Mouse (Mus musculus): ENCODE data around the gene Acrbp. TPM values are rescaled to one million over a fixed set of nuclear protein-coding genes. Genes with fewer than 3 reads are reported as not detected.

The Acrbp gene
- polyA plus RNA-seq, 1 experiment = 34.4 TPM

DNA sequence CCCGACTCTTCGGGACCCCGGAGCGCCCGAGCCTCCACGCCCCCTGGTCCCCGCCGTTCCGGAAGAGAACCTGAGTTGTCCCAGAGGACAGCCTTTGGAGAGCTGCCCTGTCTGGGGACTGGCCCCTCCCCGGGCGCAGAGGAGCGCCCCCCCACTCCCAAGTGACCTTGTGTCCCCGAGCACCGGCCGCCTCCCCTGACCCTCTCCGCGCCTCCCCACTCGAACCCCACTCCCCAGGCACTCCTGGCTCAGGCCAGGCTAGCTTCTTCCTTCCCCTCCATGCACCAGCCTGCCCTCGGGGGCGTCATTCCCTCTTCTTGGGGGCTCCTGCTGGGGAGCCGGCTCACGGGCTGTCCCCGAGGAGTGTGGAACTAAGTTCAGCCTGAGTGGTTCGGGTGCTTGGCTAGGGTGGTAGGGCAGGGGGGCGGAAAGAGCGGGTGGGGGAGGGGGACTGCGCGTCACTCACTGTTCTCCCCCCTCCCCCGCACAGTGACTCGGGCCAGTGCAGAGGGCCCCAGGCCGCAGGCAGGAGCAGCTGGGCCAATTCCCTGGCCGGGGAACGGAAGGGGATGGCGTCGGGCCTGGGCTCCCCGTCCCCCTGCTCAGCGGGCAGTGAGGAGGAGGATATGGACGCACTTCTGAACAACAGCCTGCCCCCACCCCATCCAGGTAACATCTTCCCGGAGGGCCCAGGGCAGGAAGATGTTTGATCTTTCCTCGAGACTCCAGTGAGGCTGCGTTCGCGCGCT is 47.3 kb downstream of the Acrbp start:
- TF ChIP-seq POLR2A (IDR thresholded peaks at IDR 0.05; ENCODE audit: low read depth, low read length) (no peak; the same call in 1 of the 2 replicates), CTCF (IDR thresholded peaks at IDR 0.05; ENCODE audit: extremely low read depth, insufficient read depth, insufficient read length, insufficient replicate concordance) (no peak)
- WGBS = 0% methylated on average over 37 of the region's 44 CpGs
- Histone ChIP-seq H3K4me3 (ENCODE audit: extremely low read depth, insufficient read depth, insufficient read length) (peak overlapping the region; percentile 94), H3K27ac (ENCODE audit: insufficient read depth, low read length) (peak overlapping the region; percentile 95), H3K4me1 (ENCODE audit: control insufficient read depth, insufficient read depth, insufficient read length) (peaks cover 24% of the 10 kb centered on the region), H3K36me3 (ENCODE audit: control insufficient read depth, insufficient read depth, low read length) (peaks cover 19% of the 10 kb centered on the region), H3K27me3 (ENCODE audit: control insufficient read depth, insufficient read depth, low read length) (no peaks in the 10 kb centered on the region)
- peak in 1 of 2 experiments; percentile 65 for DNase-seq (ENCODE audit: low read depth in 1 of 2, low spot score in 2 of 2)

DNA sequence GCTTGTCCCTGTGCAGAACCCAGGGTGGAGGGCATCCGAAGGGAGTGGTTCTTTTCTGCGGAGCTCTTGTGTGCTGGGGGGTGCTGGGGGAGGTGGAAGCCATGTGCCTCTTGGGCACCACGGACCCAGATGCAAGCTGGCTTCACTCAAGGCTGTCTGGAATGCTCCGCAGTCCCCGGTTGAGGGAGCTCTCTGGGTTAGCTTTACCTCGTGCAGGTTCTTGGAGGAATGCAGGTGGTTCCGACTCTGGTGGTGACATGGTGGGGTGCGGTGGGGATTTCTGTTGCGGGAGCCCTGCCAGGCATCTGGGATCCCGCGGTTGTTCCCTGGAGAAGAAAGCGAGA is 47.8 kb downstream of the Acrbp start:
- Histone ChIP-seq H3K4me3 (ENCODE audit: extremely low read depth, insufficient read depth, insufficient read length) (peak overlapping the region; percentile 94), H3K27me3 (ENCODE audit: control insufficient read depth, insufficient read depth, low read length) (no peaks in the 10 kb centered on the region), H3K27ac (ENCODE audit: insufficient read depth, low read length) (peak overlapping the region; percentile 95), H3K4me1 (ENCODE audit: control insufficient read depth, insufficient read depth, insufficient read length) (peaks cover 23% of the 10 kb centered on the region), H3K36me3 (ENCODE audit: control insufficient read depth, insufficient read depth, low read length) (peaks cover 24% of the 10 kb centered on the region)
- WGBS = 1% methylated on average over 12 of the region's 12 CpGs
- TF ChIP-seq CTCF (IDR thresholded peaks at IDR 0.05; ENCODE audit: extremely low read depth, insufficient read depth, insufficient read length, insufficient replicate concordance) = no peak
- TF ChIP-seq POLR2A (IDR thresholded peaks at IDR 0.05; ENCODE audit: low read depth, low read length) = no peak
- peak in 1 of 2 experiments; percentile 21 for DNase-seq (ENCODE audit: low read depth in 1 of 2, low spot score in 2 of 2)

DNA sequence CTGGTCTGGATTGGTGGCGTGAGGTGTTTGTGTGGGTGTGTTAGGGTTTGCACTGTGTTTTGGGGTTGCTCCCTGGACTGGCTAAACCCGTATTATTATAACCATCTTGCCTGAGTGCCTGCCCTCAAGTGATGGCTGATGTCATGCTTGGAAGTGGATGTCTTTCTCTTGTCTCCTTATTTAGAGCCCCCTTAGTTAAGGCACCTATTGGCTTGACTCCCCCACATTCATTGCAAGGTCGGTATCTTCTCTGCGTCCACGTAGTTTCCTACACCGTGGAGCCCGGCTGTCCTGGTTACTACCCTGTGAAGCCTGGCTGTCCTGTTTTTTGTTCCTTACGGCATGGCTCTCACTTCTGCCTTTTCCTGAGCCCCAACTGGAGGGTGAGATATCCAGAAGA is 48.5 kb downstream of the Acrbp start:
- H3K27ac ChIP-seq (ENCODE audit: insufficient read depth, low read length) = peak overlapping the region; percentile 95
- WGBS = 47% methylated on average over 8 of the region's 8 CpGs

DNA sequence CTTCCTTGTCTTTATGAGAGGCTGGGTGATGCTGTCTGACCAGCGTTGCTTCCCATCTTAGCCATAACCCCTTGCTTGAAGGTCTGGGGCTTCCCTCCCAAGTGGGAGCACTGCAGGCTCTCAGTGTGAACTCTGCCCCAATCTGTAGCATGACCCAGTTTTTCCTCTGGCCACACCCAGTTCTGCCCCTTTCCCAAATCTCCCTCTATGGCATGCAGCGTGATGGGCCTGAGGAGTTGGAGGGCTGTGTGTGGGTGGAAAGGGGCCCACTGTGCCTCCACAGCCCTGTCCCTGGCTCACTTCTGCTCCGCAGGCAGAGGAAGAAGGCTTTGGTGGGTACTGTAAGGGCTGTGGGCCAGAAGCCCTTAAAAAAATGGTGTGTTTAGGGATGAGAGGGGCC is 49.0 kb downstream of the Acrbp start:
- peak overlapping the region; percentile 23; the same call in 1 of the 2 replicates for H3K4me3 ChIP-seq (ENCODE audit: extremely low read depth, insufficient read depth, insufficient read length)
- no peak for DNase-seq (ENCODE audit: low read depth in 1 of 2, low spot score in 2 of 2)
- H3K27me3 ChIP-seq (ENCODE audit: control insufficient read depth, insufficient read depth, low read length) = no peaks in the 10 kb centered on the region
- 43% methylated on average over 3 of the region's 3 CpGs for WGBS
- H3K27ac ChIP-seq (ENCODE audit: insufficient read depth, low read length) = peak overlapping the region; percentile 95
- peaks cover 19% of the 10 kb centered on the region for H3K4me1 ChIP-seq (ENCODE audit: control insufficient read depth, insufficient read depth, insufficient read length)
- no peak for TF ChIP-seq POLR2A (IDR thresholded peaks at IDR 0.05; ENCODE audit: low read depth, low read length)
- TF ChIP-seq CTCF (IDR thresholded peaks at IDR 0.05; ENCODE audit: extremely low read depth, insufficient read depth, insufficient read length, insufficient replicate concordance) = no peak
- peaks cover 32% of the 10 kb centered on the region for H3K36me3 ChIP-seq (ENCODE audit: control insufficient read depth, insufficient read depth, low read length)

More for the DNA sequence above, 48.5 kb downstream of the Acrbp start:
- H3K4me1 ChIP-seq (ENCODE audit: control insufficient read depth, insufficient read depth, insufficient read length) = peaks cover 19% of the 10 kb centered on the region
- peaks cover 31% of the 10 kb centered on the region for H3K36me3 ChIP-seq (ENCODE audit: control insufficient read depth, insufficient read depth, low read length)
- peak overlapping the region; percentile 94; the same call in 1 of the 2 replicates for H3K4me3 ChIP-seq (ENCODE audit: extremely low read depth, insufficient read depth, insufficient read length)
- no peak for DNase-seq (ENCODE audit: low read depth in 1 of 2, low spot score in 2 of 2)
- TF ChIP-seq POLR2A (IDR thresholded peaks at IDR 0.05; ENCODE audit: low read depth, low read length) (no peak), CTCF (IDR thresholded peaks at IDR 0.05; ENCODE audit: extremely low read depth, insufficient read depth, insufficient read length, insufficient replicate concordance) (no peak)
- no peaks in the 10 kb centered on the region for H3K27me3 ChIP-seq (ENCODE audit: control insufficient read depth, insufficient read depth, low read length)

DNA sequence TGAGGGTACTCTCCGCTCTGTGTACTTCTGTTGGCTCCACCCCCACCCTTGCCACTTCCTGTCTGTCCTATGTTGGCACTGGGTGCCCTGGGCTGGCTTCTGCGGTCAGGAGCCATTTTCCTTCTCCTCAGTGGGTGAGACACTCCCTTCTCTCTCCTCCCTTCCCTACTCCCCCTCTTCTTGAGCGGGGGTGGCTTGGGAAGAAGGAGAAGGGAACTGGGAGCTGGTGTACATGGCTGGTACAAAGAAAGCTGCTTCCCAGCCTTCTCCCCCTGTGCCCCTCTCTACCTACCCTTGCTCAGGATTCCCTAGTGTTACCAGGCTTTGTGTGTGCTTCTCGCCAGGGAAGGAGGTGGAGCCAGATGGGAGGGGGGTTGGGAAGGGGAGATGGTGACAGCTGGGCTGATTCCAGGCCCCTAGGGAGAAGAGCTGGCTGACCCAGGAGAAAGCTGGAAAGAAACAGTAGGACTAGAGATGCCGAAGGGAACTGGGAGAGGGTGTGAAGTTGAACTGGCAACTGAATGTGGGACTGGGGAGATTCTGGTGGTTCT is 50.0 kb downstream of the Acrbp start:
- Histone ChIP-seq H3K36me3 (ENCODE audit: control insufficient read depth, insufficient read depth, low read length) (peaks cover 37% of the 10 kb centered on the region), H3K27ac (ENCODE audit: insufficient read depth, low read length) (peak overlapping the region; percentile 95), H3K27me3 (ENCODE audit: control insufficient read depth, insufficient read depth, low read length) (no peaks in the 10 kb centered on the region), H3K4me3 (ENCODE audit: extremely low read depth, insufficient read depth, insufficient read length) (peak overlapping the region; percentile 41; the same call in 1 of the 2 replicates), H3K4me1 (ENCODE audit: control insufficient read depth, insufficient read depth, insufficient read length) (peaks cover 19% of the 10 kb centered on the region)
- TF ChIP-seq CTCF (IDR thresholded peaks at IDR 0.05; ENCODE audit: extremely low read depth, insufficient read depth, insufficient read length, insufficient replicate concordance) (no peak), POLR2A (IDR thresholded peaks at IDR 0.05; ENCODE audit: low read depth, low read length) (no peak)
- WGBS = 19% methylated on average over 5 of the region's 5 CpGs
- peak in 1 of 2 experiments; percentile 73 for DNase-seq (ENCODE audit: low read depth in 1 of 2, low spot score in 2 of 2)

DNA sequence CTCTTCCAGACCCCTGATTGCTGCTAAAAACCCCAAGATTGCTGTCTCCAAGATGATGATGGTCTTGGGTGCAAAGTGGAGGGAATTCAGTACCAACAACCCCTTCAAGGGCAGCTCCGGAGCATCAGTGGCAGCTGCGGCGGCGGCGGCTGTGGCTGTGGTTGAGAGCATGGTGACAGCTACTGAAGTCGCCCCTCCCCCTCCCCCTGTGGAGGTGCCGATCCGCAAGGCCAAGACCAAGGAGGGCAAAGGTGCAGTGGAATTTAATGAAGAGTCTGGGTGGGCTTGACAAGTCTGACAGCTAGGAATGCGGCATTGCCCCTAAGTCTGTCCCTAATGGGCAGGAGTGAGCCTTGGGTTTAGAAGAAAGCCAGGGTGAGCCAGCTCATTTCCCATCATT is 52.0 kb downstream of the Acrbp start:
- no peak for DNase-seq (ENCODE audit: low read depth in 1 of 2, low spot score in 2 of 2)
- WGBS = 93% methylated on average over 9 of the region's 9 CpGs
- H3K36me3 ChIP-seq (ENCODE audit: control insufficient read depth, insufficient read depth, low read length) = peaks cover 51% of the 10 kb centered on the region
- H3K4me3 ChIP-seq (ENCODE audit: extremely low read depth, insufficient read depth, insufficient read length) = no peak overlapping the region
- H3K4me1 ChIP-seq (ENCODE audit: control insufficient read depth, insufficient read depth, insufficient read length) = peaks cover 19% of the 10 kb centered on the region; the same call in 1 of the 2 replicates
- TF ChIP-seq CTCF (IDR thresholded peaks at IDR 0.05; ENCODE audit: extremely low read depth, insufficient read depth, insufficient read length, insufficient replicate concordance) (no peak), POLR2A (IDR thresholded peaks at IDR 0.05; ENCODE audit: low read depth, low read length) (no peak)
- no peaks in the 10 kb centered on the region for H3K27me3 ChIP-seq (ENCODE audit: control insufficient read depth, insufficient read depth, low read length)
- H3K27ac ChIP-seq (ENCODE audit: insufficient read depth, low read length) = no peak overlapping the region

DNA sequence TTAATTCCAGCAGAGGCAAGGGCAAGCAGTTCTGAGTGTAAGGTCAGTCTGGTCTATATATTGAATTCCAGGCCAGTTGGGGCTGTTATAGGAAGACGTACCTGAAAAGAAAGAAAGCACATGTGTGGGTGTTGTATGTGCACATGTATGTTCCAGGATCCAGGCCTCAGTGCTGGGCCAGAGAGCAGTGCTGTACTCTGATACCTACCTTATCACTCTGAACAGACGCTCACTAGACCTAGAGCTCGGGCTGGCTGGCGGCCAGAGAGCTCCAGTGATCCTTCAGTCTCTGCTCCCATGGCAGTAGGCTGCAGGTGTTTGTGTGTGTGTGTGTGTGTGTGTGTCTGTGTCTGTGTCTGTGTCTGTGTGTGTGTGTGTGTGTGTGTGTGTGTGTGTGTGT is 54.7 kb downstream of the Acrbp start:
- Histone ChIP-seq H3K4me1 (ENCODE audit: control insufficient read depth, insufficient read depth, insufficient read length) (peaks cover 6% of the 10 kb centered on the region; the same call in 1 of the 2 replicates), H3K27me3 (ENCODE audit: control insufficient read depth, insufficient read depth, low read length) (no peaks in the 10 kb centered on the region), H3K4me3 (ENCODE audit: extremely low read depth, insufficient read depth, insufficient read length) (no peak overlapping the region), H3K36me3 (ENCODE audit: control insufficient read depth, insufficient read depth, low read length) (peaks cover 77% of the 10 kb centered on the region), H3K27ac (ENCODE audit: insufficient read depth, low read length) (no peak overlapping the region)
- DNase-seq (ENCODE audit: low read depth in 1 of 2, low spot score in 2 of 2) = no peak
- TF ChIP-seq CTCF (IDR thresholded peaks at IDR 0.05; ENCODE audit: extremely low read depth, insufficient read depth, insufficient read length, insufficient replicate concordance) (no peak), POLR2A (IDR thresholded peaks at IDR 0.05; ENCODE audit: low read depth, low read length) (no peak)
- 82% methylated on average over 4 of the region's 4 CpGs for WGBS
